ENCODE assay signal across 8 mouse cellular contexts in genomic region chr2:144172100-144172770, GRCm38 (mm10).
DNase-seq lines count a peak whose midpoint lies in the region; ATAC-seq and TF ChIP-seq lines count a peak whose summit lies in the region.

No protein-coding gene starts in this region.

- H3K36me3 ChIP-seq in heart, embryonic 16.5 days (ENCODE audit: control insufficient read depth, insufficient read depth): no peaks in the 10 kb centered on the region
- no peaks in the 10 kb centered on the region for H3K36me3 ChIP-seq in liver, adult 2 months (ENCODE audit: control insufficient read depth, insufficient read depth, low read length)
- H3K36me3 ChIP-seq in myocyte (ENCODE audit: control insufficient read depth, insufficient read depth): no peaks in the 10 kb centered on the region

- H3K27me3 ChIP-seq in heart, embryonic 16.5 days (ENCODE audit: control insufficient read depth, insufficient read depth, low read length): no peaks in the 10 kb centered on the region
- no peaks in the 10 kb centered on the region for H3K27me3 ChIP-seq in liver, adult 2 months (ENCODE audit: control insufficient read depth, insufficient read depth, low read length)
- no peaks in the 10 kb centered on the region for H3K27me3 ChIP-seq in myocyte (ENCODE audit: control insufficient read depth, insufficient read depth, insufficient read length)

- H3K4me2 ChIP-seq in heart, embryonic 16.5 days (ENCODE audit: low read depth, low read length): peak overlapping the region; percentile 63
- peak overlapping the region; percentile 64 for H3K4me2 ChIP-seq in myocyte (ENCODE audit: low read depth)

- H3ac ChIP-seq in myocyte (ENCODE audit: control insufficient read depth, insufficient read length): no peak overlapping the region

- peak; percentile 60; the same call in 1 of the 2 replicates for TF ChIP-seq POLR2A in embryonic fibroblast, embryonic 13.5 days (IDR thresholded peaks at IDR 0.05; ENCODE audit: low read depth, low read length)
- TF ChIP-seq POLR2A in liver, adult 2 months (IDR thresholded peaks at IDR 0.05; ENCODE audit: extremely low read depth, insufficient read depth, low read length): no peak
- no peak for TF ChIP-seq POLR2A in myocyte (IDR thresholded peaks at IDR 0.05; ENCODE audit: insufficient read length, low read depth)

- ATAC-seq in heart, embryonic 16.5 days (replicated peaks; ENCODE audit: extremely low read depth, insufficient read depth, low FRiP score): peak; percentile 55

- no peaks in the 10 kb centered on the region for H3K9me3 ChIP-seq in heart, embryonic 16.5 days (replicated peaks; ENCODE audit: control insufficient read depth, low read length)

- WGBS in heart, embryonic 16.5 days: 13% methylated on average over 9 of the region's 9 CpGs
- WGBS in liver, adult 2 months: 23% methylated on average over 9 of the region's 9 CpGs

- H3K4me1 ChIP-seq in embryonic fibroblast, embryonic 13.5 days (ENCODE audit: control insufficient read depth, insufficient read depth, low read length): 0 out of 2 replicates have a peak, but pooled peaks cover 7% of the 10 kb centered on the region
- peaks cover 10% of the 10 kb centered on the region for H3K4me1 ChIP-seq in heart, embryonic 16.5 days (ENCODE audit: control insufficient read depth, insufficient read depth, low read length)
- H3K4me1 ChIP-seq in liver, adult 2 months (ENCODE audit: control insufficient read depth, insufficient read depth, low read length): peaks cover 13% of the 10 kb centered on the region

- no peaks in the 10 kb centered on the region for H3K79me2 ChIP-seq in liver, adult 2 months (ENCODE audit: control insufficient read depth, insufficient read depth, low read length)
- H3K79me2 ChIP-seq in myocyte (ENCODE audit: control insufficient read depth, insufficient read depth): no peaks in the 10 kb centered on the region

- no peak for TF ChIP-seq CTCF in embryonic fibroblast, embryonic 13.5 days (IDR thresholded peaks at IDR 0.05; ENCODE audit: borderline replicate concordance, insufficient read depth, low read length)
- TF ChIP-seq CTCF in liver, adult 2 months (IDR thresholded peaks at IDR 0.05; ENCODE audit: low read depth, low read length): no peak

- no peak overlapping the region for H3K27ac ChIP-seq in embryonic fibroblast, embryonic 13.5 days (ENCODE audit: insufficient read depth, low read length)
- H3K27ac ChIP-seq in heart, embryonic 16.5 days (ENCODE audit: low read length): no peak overlapping the region
- no peak overlapping the region for H3K27ac ChIP-seq in liver, adult 2 months (replicated peaks; ENCODE audit: insufficient read depth, low read depth, low read length)

- H3K4me3 ChIP-seq in embryonic fibroblast, embryonic 13.5 days (ENCODE audit: insufficient read depth, low read length): peak overlapping the region; percentile 13; the same call in 1 of the 2 replicates
- peak overlapping the region; percentile 49 for H3K4me3 ChIP-seq in heart, embryonic 16.5 days (ENCODE audit: low read length)
- H3K4me3 ChIP-seq in liver, adult 2 months (ENCODE audit: insufficient read depth, low read depth, low read length): peak overlapping the region; percentile 35
- H3K4me3 ChIP-seq in myocyte: no peak overlapping the region

- DNase-seq in gastrocnemius, adult 18-20 months (ENCODE audit: low spot score): peak; percentile 70
- no peak for DNase-seq in gastrocnemius, postnatal 10 days
- DNase-seq in kidney, postnatal 14 days: peak; percentile 80
- peak; percentile 62 for DNase-seq in liver, adult 2 months (ENCODE audit: extremely low read depth, low read depth, low spot score)
- DNase-seq in yolk sac, embryonic 10.5 days (ENCODE audit: low spot score): peak; percentile 88

- peak overlapping the region; percentile 62 for H3K9ac ChIP-seq in heart, embryonic 16.5 days (ENCODE audit: low read length)
- H3K9ac ChIP-seq in liver, adult 2 months (ENCODE audit: low read depth, low read length): peak overlapping the region; percentile 39; the same call in 1 of the 2 replicates

TF ChIP-seq in myocyte, 11 proteins besides CTCF, POLR2A, EP300 and RAD21:
- TF ChIP-seq MYOD1 (IDR thresholded peaks at IDR 0.05; ENCODE audit: control insufficient read depth in 1 of 3, insufficient read length in 2 of 3, low read depth in 2 of 3) (no peak), MAX (IDR thresholded peaks at IDR 0.05; ENCODE audit: low read depth) (no peak), TCF3 (IDR thresholded peaks at IDR 0.05; ENCODE audit: insufficient read length, low read depth) (no peak), MYOG (IDR thresholded peaks at IDR 0.05; ENCODE audit: control insufficient read depth in 1 of 3, insufficient read depth in 1 of 3, insufficient read length in 2 of 3, low read depth in 2 of 3) (no peak), CEBPB (IDR thresholded peaks at IDR 0.05; ENCODE audit: insufficient read depth, poor library complexity, severe bottlenecking) (no peak), REST (IDR thresholded peaks at IDR 0.05; ENCODE audit: insufficient read depth, insufficient read length) (no peak), TCF12 (IDR thresholded peaks at IDR 0.05; ENCODE audit: insufficient read depth, poor library complexity, severe bottlenecking) (no peak)
